Mouse (Mus musculus) lung, adult 2 months (tissue): ENCODE measurements around the gene Nktr. TPM values are rescaled to one million over a fixed set of nuclear protein-coding genes. Genes with fewer than 3 reads are reported as not detected.
A peak's percentile ranks its signal among the peaks of the same experiment; 100 is the strongest.

Source experiments
- DNase-seq: peaks from one replicate; pipeline ENCODE4 v3.0.0; 2022
- H3K4me1 ChIP-seq: fragments of 200-500 bp; 2 replicates; pipeline ENCODE4 v1.6.1; 2011; ENCODE audit warnings: low read length; ENCODE audit not compliant: control insufficient read depth, insufficient read depth
- H3K4me3 ChIP-seq: fragments of 200-500 bp; replicated peaks from 2 replicates; pipeline ENCODE3; 2011; ENCODE audit warnings: low read depth, mild to moderate bottlenecking, control low read depth, low read length; ENCODE audit errors: extremely low read depth
- CTCF ChIP-seq: fragments of 200-500 bp; IDR thresholded peaks from 2 replicates; pipeline ENCODE4 v1.5.1; 2011; ENCODE audit warnings: mild to moderate bottlenecking, low read length, control low read depth; ENCODE audit not compliant: insufficient read depth
- POLR2A ChIP-seq: fragments of 200-500 bp; IDR thresholded peaks from 2 replicates; pipeline ENCODE4 v1.6.1; 2011; ENCODE audit warnings: low read depth, mild to moderate bottlenecking, control low read depth, low read length, borderline replicate concordance; ENCODE audit errors: extremely low read depth
- WGBS: fragments of 180-500 bp; shearing (Covaris S2); methylation state at CpG from one replicate; pipeline ENCODE4 v1.1.7; 2018; 5-methylcytosine and 5-hydroxymethylcytosine counted together
- polyA plus RNA-seq: library from polyadenylated mRNA; depleted of rRNA; stranded (reverse); fragments of >200 nt; gene quantifications from 2 replicates; pipeline ENCODE4 v1.2.3, GENCODE M21; 2012

Gene Nktr
- polyA plus RNA-seq, 1 experiment: 48.6 TPM

DNA sequence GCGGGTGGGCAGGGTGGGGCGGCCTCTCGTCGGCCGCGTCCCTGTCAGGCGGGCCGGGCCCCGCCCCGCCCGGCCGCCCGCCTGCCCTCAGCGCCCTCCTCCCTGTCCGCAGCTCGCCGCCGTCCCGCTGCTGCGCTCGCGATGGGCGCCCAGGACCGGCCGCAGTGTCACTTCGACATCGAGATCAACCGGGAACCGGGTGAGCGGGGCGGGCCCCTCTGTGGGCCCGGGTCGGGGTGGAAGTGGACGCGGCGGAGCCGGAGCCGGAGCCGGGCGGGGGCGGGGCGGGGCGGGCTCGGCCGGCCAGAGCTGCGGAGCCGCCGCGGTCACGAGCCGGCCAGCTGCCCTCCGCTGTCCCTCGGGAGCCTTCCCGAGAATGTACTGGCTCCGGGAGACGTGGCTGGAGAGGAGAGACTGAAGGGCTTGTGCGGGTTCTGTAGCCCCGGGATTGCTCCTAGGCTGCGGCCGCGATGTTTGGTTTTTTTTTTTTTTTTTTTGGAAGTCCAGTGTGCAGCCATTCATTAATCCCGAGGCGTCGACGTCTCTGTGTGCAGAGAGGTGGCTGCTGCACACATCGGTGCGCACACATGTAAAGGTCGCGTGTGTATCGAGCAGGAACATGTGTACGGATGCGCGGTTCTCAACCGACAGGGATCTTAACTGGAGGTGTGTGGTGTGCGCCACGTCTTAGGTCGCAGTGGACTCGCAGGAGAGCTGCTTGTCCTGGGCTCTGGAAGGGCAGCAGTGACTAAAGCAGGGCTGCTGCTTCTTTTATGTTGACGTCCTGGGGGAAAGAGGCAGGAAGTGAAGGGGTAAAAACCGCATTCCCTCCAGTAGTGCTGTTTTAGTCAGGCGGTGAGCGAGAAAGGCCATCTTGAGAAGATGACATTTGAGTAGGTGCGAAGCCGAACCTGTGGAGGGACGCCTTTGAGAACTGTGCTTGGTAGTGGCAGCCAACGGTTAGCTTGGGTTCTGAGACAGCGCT, 670 bp downstream of the Nktr start:
- Histone ChIP-seq H3K4me1 (peaks cover 9% of the 10 kb centered on the region), H3K4me3 (peak overlapping the region; percentile 69)
- DNase-seq: peak; percentile 37
- WGBS: under 1% methylated on average over 86 of the region's 87 CpGs
- TF ChIP-seq CTCF (no peak), POLR2A (no peak; the same call in 1 of the 2 replicates)

DNA sequence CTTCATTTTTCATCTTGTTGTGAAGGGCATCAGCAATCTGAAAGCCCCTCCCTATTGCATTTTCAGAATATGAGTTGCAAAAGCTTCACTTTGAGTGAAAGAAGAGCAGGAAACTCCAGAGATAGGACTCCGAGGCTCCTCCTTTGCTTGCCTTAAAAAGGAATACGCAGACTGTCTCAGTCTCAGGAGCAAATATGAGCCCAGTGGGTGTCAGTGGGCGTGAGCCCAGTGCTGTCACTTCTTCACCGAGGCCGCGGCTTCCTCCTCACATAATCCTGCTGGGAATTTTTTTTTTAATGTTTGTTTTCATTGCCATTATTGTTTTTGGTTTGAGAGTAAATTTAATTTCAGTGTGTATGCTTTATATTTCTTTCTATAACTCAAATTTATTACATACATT, 21.5 kb downstream of the Nktr start:
- 71% methylated on average over 6 of the region's 6 CpGs for WGBS
- Histone ChIP-seq H3K4me1 (no peaks in the 10 kb centered on the region), H3K4me3 (no peak overlapping the region)
- TF ChIP-seq CTCF: no peak
- no peak for TF ChIP-seq POLR2A
- no peak for DNase-seq

DNA sequence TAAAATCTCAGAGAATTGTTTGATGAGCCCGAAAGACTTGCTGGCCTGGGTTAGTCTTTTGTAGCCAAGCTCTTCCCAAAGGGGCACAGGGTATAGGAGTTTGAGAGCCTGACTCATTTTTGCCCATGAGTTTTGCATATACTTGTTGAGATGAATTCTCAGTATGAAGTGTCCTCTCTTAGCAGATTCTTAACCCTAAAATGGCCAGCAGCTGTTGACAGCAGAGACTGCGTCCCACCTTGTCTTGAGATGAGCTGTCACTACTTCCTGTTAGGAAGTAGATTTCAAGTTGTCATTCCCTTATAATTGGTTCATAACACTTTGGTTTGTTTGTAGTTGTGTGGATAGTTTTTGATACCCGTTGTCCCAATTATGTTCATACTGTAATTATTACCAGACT, 22.2 kb downstream of the Nktr start:
- 86% methylated on average over 3 of the region's 3 CpGs for WGBS
- TF ChIP-seq CTCF (no peak), POLR2A (no peak)
- DNase-seq: no peak
- Histone ChIP-seq H3K4me3 (no peak overlapping the region), H3K4me1 (no peaks in the 10 kb centered on the region)

DNA sequence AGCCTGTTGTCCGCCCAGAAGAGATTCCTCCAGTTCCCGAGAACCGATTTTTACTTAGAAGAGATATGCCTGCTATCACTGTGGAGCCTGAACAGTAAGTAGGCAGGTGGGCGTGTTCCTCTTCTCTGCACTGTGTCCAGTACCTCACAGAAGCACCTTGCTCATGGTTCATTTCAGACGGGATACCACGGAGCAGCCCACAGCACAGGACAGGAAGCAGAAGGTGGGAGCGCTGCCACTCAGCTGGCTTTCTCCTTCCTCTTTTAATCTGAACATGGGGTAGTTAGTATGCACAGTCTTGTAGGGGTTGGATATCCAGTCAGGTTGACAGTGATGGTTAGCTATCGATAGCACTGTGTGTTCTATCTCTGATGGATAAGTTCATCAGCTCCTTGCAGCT, 25.1 kb downstream of the Nktr start:
- Histone ChIP-seq H3K4me1 (no peaks in the 10 kb centered on the region), H3K4me3 (no peak overlapping the region)
- TF ChIP-seq CTCF: no peak
- no peak for TF ChIP-seq POLR2A
- WGBS: 83% methylated on average over 8 of the region's 8 CpGs
- DNase-seq: no peak

DNA sequence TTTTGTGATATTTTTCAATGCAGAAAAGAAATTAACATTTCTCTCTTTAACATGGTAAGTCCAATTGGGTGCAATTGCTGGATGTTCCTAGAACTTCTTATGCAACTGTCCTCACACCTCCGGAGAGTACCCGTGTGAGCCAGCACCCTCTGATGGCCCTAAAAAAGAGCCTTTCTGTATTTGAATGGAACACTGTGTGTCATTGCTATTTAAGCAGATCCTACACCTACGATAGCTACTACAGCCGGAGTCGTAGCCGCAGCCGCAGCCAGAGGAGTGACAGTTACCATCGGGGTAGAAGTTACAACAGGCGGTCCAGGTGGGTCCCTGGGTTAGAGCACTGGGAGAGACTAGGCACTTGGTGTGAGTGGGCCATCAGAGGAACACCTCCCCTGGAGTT, 33.8 kb downstream of the Nktr start:
- no peaks in the 10 kb centered on the region for H3K4me1 ChIP-seq
- TF ChIP-seq POLR2A (no peak), CTCF (no peak)
- no peak overlapping the region for H3K4me3 ChIP-seq
- 95% methylated on average over 9 of the region's 9 CpGs for WGBS
- no peak for DNase-seq

DNA sequence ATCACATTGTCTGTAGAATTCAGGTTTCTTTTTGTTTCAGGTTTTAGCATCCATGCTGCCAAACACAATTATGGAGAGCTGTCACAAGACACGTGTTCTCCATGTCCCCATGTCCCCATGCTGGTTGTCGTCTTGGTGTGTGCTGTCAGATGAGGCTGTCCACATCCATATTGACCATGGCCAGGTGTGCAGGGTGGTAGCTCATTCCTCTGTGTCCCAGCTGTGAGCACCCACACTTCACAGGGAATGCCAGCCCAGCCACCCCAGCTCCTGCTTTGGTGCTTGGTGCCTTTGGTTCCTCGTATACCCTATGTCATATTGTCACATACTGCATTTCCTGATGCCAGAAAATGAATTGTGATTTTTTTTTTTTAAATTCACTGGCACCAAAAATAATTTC, 35.7 kb downstream of the Nktr start:
- peaks cover 3% of the 10 kb centered on the region; the same call in 1 of the 2 replicates for H3K4me1 ChIP-seq
- no peak for DNase-seq
- 88% methylated on average over 3 of the region's 3 CpGs for WGBS
- H3K4me3 ChIP-seq: no peak overlapping the region
- TF ChIP-seq POLR2A (no peak), CTCF (no peak)

DNA sequence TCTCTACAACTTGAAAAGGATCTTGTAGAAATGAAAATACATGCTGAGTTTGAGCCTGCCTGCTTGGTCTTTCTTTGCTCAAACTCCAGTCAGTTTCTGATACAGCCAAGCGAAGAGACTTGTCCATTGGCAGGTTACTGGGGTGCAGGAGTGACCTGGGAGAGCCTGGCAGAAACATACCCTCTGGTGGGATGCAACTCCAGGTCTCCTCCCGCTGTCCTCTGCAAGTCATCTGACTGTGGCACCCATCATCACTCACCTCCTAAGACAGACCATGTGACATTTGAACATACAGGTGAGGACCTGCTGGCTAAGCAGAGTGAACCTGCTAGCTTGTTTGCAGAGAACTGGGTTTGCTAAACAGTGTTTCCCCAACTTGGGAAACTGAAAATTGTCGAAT, 37.8 kb downstream of the Nktr start:
- no peak for DNase-seq
- WGBS: 86% methylated on average over 3 of the region's 3 CpGs
- peaks cover 6% of the 10 kb centered on the region for H3K4me1 ChIP-seq
- TF ChIP-seq POLR2A: no peak
- TF ChIP-seq CTCF: no peak
- H3K4me3 ChIP-seq: no peak overlapping the region

DNA sequence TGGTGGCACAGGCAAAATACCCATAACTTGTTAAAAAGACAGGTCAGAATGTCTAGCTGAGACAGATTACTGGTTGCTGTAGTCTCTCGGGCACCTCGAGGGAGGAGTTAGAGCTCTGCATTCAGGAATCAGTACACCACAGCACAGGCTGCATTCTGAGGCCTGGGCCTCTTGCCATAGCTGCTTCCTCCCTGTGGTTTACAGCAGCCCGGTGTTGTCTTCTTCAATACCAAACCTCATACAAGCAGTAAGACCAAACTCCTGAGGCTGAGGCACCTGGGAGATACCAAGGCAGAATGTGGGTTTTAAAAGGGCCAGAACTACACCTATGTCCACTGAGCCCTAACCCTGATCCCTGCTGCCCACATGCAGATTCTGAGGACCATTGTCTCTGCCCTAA, 38.5 kb downstream of the Nktr start:
- no peak for DNase-seq
- TF ChIP-seq CTCF: no peak
- TF ChIP-seq POLR2A: no peak
- Histone ChIP-seq H3K4me1 (peaks cover 6% of the 10 kb centered on the region), H3K4me3 (no peak overlapping the region)
- WGBS: 15% methylated on average over 3 of the region's 3 CpGs

DNA sequence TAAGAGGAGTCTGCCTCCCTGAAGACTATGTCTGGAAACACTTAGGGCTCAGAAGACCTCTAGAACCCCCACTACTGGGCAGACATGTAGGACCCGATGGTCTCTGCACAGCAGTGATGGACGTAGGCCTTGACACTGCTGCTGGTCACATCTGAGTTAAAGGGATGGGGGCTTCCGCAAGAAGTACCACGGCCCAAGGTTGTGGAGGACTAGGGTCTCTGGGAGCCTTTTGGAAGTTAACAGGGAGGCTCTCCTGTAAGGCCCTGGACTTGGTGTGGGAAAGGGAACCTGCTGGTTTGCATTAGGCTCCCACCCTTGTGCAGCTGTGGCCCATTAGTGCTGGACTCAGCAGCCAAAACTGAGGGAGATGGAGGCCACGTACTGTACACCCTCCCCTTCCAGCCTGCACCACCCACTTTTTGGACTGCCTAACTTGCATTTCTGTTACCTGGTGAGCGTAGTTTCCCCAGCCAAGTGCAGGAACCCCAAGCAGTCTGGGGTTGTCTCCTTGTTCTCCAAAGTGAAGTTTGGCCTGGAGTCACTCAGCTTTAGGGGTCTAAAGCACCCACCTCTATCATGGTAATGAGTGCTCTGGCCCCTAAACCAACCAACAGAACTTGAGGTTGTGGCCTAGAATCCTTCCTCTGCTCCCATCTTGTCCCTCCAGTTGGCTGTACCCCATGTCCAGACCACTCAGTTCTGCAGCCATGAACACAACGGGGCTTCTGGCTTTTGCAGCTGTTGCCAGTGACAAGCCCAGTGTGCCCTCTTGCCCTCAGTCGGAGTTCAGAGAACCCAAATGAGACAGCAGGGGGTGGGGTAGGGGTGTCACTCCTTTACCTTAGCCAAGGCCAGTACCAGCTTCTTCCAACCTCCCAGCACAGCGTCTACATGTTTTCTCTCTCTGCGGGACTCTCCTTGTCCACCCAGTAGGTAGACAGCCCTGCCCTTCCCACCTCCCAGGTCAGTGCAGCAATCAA, 39.2 kb downstream of the Nktr start:
- no peak for TF ChIP-seq POLR2A
- TF ChIP-seq CTCF: no peak
- Histone ChIP-seq H3K4me1 (peaks cover 6% of the 10 kb centered on the region), H3K4me3 (no peak overlapping the region)
- no peak for DNase-seq
- 51% methylated on average over 10 of the region's 10 CpGs for WGBS
